Mouse (Mus musculus): ENCODE data around the gene Thumpd3. TPM values are rescaled to one million over a fixed set of nuclear protein-coding genes. Genes with fewer than 3 reads are reported as not detected.

The Thumpd3 gene
- total RNA-seq, 2 experiments from 2014 or later = 19.6 to 27.7 TPM

DNA sequence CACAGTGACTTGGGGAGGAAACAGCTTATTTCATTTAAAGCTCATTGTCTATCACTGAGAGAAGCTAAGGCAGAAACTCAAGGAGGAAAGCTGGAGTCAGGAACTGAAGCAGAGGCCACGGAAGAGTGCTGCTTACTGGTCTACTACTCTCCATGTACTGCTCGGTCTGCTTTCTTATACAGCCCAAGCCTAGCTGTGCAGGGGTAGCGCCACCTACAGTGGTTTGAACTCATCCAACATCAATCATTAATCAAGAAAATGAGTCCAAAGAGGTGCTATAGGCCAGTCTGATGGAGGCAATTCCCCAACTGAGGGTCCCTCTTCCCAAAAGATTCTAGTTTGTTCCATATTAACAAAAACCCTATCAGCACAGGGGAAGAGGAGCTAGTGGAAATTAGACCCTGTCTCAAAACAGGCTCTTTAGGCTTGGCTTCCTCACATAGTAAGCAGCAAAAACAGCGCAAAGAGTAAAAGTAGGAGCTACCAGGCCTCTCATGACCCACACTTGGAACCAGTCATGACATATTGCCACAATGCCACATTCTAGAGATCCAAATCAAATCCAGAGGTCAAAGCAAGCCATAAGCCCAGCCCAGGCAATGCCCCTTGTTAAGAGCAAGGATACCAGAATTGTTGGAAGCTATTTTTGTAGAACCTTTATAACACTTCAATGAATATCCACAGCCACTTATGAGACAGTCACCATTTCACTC is 9.4 kb upstream of the Thumpd3 start:
- ATAC-seq (replicated peaks; ENCODE audit: low FRiP score, poor library complexity, severe bottlenecking) = no peak

DNA sequence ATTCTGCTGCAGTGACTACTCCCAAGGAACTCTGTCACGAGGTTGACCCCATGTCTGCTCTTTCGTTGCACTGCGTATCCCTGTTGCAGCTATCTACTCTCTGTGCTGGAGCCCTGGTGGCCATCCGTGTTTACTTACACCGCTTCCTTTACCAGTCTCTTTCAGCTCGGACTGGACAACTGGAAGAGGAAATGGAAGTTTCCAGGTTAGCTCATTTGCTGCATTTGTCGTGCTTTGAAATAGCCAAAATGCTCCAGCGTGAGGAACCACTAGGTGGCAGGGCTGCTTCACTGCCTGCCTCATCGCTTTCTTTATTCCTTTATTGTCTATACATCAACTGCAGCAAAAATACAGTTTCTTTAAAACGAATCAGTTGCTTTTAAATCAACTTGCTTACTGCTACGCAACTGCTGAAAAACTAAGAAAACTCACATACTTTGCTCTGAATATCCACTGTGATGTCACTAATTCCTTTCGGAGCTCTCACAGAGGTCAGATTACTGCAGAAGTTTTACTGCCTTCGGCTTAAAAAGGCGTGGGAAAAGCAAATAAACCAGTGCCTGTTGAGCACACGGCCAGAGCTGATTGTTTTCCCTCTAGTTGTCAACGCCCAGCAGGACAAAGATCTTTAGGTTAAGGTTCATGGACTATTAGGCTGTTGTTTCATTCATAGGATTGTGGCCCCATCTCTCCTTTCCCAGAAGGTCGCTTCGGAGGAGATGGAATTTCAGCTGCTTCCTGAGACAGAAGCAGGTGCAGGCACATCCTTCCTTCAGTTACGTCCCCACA is 7.9 kb upstream of the Thumpd3 start:
- peak; percentile 88 for ATAC-seq (replicated peaks; ENCODE audit: low FRiP score, poor library complexity, severe bottlenecking)

GRCm38 (mm10) chr6:113038735-113039058 is 7.3 kb upstream of the Thumpd3 start:
- no peak for ATAC-seq (replicated peaks; ENCODE audit: low FRiP score, poor library complexity, severe bottlenecking)

- no peak for ATAC-seq (replicated peaks; ENCODE audit: low FRiP score, poor library complexity, severe bottlenecking)
Observed at GRCm38 (mm10) chr6:113040319-113040718, 5.7 kb upstream of the Thumpd3 start.

DNA sequence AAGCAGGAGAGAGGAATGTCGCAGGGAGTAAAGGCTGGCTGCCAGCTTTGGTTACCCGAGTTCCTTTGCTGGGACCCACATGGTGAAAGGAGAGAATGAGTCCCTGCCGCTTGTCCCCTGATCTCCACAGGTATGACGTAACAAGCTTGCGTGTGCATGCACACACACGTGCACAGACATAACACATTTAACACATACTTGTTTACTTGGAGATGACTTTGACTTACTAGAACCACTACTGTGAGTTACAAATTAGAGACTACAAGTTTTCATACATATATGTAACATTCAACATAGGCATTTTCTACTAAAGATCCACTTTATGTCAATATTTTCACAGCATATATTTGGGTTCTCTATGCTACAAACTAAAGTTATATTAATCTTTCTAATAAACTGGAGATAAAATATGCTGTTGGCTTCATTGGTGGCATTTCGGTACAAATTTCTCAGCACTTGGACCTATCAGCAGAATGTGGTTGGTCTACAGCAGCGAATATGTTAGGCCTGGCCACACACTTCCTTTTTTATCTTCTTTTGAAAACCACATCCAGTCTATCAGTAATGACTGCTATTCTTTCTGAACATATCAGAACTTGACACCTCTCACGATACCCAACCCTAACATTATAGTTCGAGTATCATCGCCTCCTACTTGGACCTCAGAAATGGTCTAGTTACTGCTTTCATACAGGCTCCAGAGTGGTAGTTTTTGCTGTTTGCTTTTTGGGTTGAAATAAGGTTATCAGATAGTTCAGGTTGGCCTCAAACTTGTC is 4.6 kb upstream of the Thumpd3 start:
- ATAC-seq (replicated peaks; ENCODE audit: low FRiP score, poor library complexity, severe bottlenecking) = no peak

GRCm38 (mm10) chr6:113045575-113045974 is 450 bp upstream of the Thumpd3 start:
- ATAC-seq (replicated peaks; ENCODE audit: low FRiP score, poor library complexity, severe bottlenecking) = peak; percentile 33

DNA sequence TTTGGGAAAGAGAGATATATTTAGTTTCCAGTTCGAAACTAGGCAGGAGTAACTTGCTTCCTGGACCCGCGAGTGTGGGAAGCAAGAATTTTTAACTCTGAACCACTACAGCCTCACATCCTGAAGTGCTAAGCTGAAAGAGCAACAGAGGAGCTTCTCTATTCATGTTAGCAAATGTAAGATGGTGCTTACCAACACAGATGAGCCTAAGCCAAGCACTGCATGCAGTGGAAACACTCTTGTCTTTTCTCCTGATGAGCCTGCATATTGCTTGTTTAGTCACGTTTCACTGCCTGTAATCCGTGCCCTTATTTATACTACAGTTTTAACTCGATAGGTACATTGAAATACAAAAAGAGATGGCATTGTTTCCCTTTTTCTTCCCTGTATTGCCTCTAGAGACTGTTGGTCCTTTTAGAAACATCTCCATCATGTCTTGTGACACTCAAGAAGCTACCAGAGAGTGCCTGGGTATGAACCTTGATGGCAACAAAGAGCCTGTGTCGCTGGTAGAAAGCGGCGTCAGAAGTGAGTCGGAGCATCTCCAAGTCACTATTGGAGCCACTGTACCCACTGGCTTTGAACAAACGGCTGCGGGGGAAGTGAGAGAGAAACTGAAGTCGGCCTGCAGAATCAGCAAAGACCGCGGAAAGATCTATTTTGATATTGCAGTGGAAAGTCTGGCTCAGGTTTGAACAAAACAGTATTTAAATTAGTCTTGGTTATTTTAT is 1.2 kb downstream of the Thumpd3 start:
- ATAC-seq (replicated peaks; ENCODE audit: low FRiP score, poor library complexity, severe bottlenecking) = no peak

- no peak for ATAC-seq (replicated peaks; ENCODE audit: low FRiP score, poor library complexity, severe bottlenecking)
Observed at GRCm38 (mm10) chr6:113048371-113048770, 2.3 kb downstream of the Thumpd3 start.

- no peak for ATAC-seq (replicated peaks; ENCODE audit: low FRiP score, poor library complexity, severe bottlenecking)
Observed at GRCm38 (mm10) chr6:113049159-113049558, 3.1 kb downstream of the Thumpd3 start.

GRCm38 (mm10) chr6:113052972-113053371 is 6.9 kb downstream of the Thumpd3 start:
- no peak for ATAC-seq (replicated peaks; ENCODE audit: low FRiP score, poor library complexity, severe bottlenecking)

GRCm38 (mm10) chr6:113054552-113055107 is 8.6 kb downstream of the Thumpd3 start:
- ATAC-seq (replicated peaks; ENCODE audit: low FRiP score, poor library complexity, severe bottlenecking) = no peak

DNA sequence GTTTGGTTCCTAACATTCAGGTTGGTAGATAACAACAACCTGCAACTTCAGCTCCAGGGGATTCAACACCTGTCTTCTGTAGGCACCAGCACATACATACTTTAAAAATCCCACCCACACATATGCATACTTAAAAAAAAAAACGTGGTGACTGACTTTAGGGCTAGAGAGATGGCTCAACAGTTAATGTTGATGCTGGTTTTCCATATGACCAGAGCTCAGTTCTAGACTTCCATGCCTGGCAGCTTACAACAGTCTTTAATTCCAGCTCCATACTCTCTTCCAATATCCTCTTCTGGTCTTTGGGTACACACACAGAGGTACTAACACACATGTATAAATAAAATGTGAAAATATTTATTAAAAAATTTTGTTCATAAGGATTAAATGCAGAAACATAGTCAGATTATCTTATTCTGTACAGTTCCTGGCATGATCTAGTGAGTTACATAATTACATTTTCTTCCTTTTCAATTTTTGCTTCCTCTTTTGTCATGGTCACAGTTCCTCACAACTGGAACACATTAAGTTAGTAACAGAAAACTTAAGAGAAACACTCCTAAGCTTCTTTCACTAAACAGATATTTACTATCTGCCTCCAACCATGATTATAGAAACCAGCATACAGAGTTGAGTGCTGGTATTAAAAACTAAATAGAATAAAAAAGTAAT is 15.0 kb downstream of the Thumpd3 start:
- ATAC-seq (replicated peaks; ENCODE audit: low FRiP score, poor library complexity, severe bottlenecking) = no peak

GRCm38 (mm10) chr6:113062253-113062652 is 16.2 kb downstream of the Thumpd3 start:
- no peak for ATAC-seq (replicated peaks; ENCODE audit: low FRiP score, poor library complexity, severe bottlenecking)

GRCm38 (mm10) chr6:113063363-113063762 is 17.3 kb downstream of the Thumpd3 start:
- no peak for ATAC-seq (replicated peaks; ENCODE audit: low FRiP score, poor library complexity, severe bottlenecking)

DNA sequence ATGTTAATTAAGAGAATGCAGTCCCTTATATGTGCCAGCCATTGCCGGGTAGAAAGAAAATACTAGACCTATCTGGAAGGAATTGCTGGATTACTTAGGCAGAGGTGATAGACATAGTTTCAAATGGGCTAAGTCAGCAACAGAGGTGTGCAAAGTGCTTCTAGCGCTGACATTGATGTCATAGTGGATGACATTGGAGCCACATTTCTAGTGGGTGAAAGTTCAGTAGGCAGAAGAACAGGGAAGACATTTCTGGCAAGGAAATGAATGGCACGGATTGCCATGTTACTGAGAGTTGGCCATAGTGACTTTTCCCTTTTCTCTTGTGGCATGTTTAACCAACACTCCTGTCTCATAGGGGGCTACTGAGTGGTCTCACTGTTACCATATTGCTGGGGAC is 19.2 kb downstream of the Thumpd3 start:
- no peak for ATAC-seq (replicated peaks; ENCODE audit: low FRiP score, poor library complexity, severe bottlenecking)

- no peak for ATAC-seq (replicated peaks; ENCODE audit: low FRiP score, poor library complexity, severe bottlenecking)
Observed at GRCm38 (mm10) chr6:113069154-113069553, 23.1 kb downstream of the Thumpd3 start.

GRCm38 (mm10) chr6:113075261-113075660 is 29.2 kb downstream of the Thumpd3 start:
- no peak for ATAC-seq (replicated peaks; ENCODE audit: low FRiP score, poor library complexity, severe bottlenecking)

DNA sequence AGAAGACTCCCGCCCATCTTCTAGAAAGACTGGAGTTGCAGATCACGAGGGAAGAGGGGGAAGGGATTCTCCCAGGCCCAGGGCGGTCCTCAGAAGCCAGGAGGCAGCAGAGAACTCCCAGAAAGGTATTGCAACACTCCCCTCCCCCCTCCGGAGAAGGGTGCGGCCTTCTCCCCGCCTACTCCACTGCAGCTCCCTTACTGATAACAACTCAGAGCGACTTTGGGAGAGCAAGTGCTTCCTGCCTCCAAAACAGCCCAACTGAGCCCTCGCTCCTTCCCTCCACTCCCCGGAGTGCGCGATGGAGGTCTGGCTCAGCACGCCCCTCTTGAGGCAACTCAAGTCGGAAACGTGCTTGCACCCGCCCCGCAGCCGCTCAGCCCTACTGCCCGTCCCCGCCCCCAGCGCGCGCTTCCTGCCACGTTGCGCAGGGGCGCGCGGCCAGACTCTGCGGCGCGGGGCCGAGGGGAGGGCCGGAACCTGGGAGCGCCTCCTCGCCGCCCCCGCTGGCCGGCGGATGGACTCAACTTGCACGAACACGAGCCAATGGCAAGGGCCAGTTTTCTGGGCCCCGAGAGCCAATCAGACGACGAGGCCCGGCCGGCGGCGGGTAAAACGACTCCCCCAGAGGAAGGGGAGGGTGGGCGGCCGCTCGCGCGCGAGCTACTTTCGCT is 30.1 kb downstream of the Thumpd3 start:
- ATAC-seq (replicated peaks; ENCODE audit: low FRiP score, poor library complexity, severe bottlenecking) = peak; percentile 74
